Mouse (Mus musculus): ENCODE data around the gene Vac14.
"Not testable (repeated sequence)": the region's sequence is repeated elsewhere in the genome, so short reads cannot be mapped to it uniquely, and the experiment has no call there.

The Vac14 gene

GRCm38 (mm10) chr8:110645340-110645739, 27.0 kb downstream of the Vac14 start:
- in situ Hi-C loops (cut with MboI, MseI): no loop called here

GRCm38 (mm10) chr8:110646064-110646463, 27.7 kb downstream of the Vac14 start:
- in situ Hi-C loops (cut with MboI, MseI): no loop called here

- in situ Hi-C loops (cut with MboI, MseI): no loop called here
Observed at GRCm38 (mm10) chr8:110648577-110648976, 30.2 kb downstream of the Vac14 start.

- in situ Hi-C loops (cut with MboI, MseI): no loop called here
Observed at GRCm38 (mm10) chr8:110649286-110649685, 30.9 kb downstream of the Vac14 start.

- in situ Hi-C loops (cut with MboI, MseI): no loop called here
Observed at GRCm38 (mm10) chr8:110650838-110651237, 32.5 kb downstream of the Vac14 start.

DNA sequence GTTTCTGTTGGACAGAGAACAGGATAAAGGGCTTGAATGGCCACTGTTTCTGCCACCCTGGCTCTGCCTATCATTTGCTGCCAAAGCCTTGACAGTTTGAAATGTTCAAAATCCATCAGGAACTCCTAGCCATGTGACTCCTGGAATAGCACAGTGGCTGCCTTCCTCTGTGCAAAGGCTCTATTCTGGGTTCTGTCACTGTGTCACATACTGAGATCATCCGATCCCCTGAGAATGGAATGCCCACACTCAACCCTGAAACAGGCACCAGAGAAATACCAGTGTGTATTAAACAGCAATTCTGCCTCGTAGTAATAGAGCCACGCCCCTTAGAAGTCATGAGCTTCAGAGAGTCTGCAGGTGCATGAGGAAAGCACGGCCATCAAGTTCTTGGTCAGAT, 33.5 kb downstream of the Vac14 start:
- in situ Hi-C loops (cut with MboI, MseI): no loop called here

DNA sequence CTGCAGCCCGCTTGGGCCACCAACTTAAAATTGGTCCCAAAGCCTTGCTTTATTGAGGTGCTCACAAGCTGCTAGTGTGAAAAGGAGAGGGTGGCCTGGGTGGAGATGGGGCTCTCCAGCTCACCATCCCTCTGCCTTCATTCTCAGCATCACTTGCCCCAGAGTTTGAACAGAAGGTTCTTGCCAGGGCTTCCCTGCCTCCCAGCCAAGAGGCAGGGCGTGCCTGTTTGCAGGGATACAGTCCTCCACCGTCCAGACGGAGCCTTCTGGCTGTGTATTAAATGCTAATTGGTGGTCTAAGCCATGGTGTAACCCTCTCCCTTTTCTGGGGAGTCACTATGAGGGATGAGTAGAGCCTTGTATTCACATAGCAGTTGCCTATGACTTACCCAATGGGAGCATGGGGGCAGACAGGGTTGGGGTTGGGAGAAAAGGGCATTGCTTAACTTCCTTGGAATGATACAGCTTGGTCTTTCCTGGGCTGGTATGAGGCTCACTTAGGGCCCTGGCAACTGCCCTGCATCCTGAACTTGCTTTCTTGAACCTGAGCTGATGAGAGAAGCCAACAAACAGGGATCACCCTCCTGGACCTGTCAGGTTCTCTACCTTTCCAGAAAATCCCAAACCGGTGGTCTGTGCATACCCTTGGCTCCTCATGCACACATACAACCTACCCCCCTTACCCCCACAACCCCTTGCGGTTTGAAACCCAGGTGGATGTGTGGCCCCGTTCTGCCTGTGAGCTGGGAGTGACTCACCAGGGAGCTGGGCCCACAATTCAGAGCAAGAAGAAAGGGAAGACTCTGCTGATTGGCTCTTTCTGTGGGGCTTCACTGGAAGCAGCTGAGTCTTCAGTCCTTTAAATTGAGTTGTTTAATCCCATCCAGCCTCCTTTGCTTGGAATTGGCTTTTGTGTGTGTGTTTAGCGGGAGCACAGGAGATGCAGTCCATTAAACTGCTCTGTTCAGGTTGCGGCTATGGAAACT, 36.0 kb downstream of the Vac14 start:
- in situ Hi-C loops (cut with MboI, MseI): no loop called here

- in situ Hi-C loops (cut with MboI, MseI): no loop called here
Observed at GRCm38 (mm10) chr8:110655827-110656226, 37.4 kb downstream of the Vac14 start.

DNA sequence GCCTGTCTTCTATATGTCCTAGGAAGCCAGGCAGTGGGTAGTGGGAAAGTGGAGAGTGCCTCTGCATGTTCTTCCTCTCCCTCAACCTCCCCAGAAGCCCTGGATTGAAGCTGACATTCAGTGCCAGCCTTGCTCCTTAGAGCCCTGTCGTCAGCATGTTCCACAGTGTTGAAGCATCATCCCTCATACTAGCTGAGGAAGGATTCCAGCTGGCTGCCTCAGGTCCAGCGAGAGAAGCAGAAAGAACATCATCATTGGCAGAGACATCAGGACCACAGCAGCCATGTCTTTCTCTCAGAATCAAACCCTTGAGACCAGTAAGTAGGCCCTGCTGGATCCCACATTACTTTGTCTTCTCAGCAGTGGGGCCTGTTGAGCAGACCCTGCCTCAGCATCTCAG, 39.3 kb downstream of the Vac14 start:
- in situ Hi-C loops (cut with MboI, MseI): no loop called here

- in situ Hi-C loops (cut with MboI, MseI): no loop called here
Observed at GRCm38 (mm10) chr8:110660121-110660520, 41.7 kb downstream of the Vac14 start.

DNA sequence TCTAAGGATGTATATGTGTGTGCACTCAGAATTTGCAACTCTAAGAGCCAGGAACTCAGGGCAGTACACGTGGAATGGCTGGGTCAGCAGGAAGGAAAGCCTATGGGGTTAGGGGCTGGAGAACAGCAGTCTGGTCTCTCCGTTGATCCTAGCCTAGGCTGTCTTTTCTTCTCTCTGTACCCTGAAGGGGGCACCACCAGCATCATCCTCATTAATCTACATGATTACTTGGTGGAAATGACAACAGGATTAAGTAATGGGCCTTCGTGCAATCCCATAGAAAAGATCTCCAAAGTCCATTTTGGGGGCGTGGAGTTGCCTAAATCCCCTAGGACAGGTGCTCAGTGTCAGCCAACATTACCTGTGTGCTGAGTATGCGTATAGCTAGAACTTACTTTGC, 44.2 kb downstream of the Vac14 start:
- in situ Hi-C loops (cut with MboI, MseI): no loop called here

GRCm38 (mm10) chr8:110663015-110663742, 44.8 kb downstream of the Vac14 start:
- in situ Hi-C loops (cut with MboI, MseI): no loop called here

DNA sequence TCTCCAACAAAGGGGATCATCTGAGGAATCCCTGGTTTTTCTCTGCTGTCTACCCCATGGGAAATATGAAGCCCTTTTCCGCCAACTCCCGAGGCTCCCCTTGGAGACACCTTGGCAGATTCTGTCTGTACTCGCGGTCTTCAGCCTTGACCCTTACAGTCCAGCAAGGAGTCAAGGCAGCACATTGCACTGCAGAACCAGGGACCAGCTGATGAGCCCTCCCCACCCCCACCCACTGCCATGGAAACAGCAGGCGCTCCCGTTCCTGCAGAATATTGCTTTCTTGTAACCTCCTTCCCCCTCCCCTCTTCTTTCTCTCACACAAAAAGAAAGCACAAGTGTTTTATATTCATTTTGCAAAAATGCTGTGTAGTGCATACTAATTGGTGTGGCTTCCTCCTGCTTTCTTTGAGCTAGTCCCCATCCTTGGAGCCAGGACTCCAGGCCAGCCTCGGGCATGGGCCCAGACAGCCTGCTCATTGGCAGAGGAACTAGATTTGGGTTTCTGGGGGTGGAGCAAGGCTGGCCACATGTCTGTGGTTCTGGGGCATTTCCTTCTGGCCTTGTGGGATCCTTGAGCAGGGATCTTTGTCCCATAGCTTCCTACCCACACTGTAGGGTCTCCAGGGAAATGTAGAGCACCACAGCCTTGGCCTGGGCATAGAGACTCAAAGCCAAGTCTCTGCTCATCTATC, 46.0 kb downstream of the Vac14 start:
- in situ Hi-C loops (cut with MboI, MseI): no loop called here

- in situ Hi-C loops (cut with MboI, MseI): no loop called here
Observed at GRCm38 (mm10) chr8:110665000-110665399, 46.6 kb downstream of the Vac14 start.

- in situ Hi-C loops (cut with MboI, MseI): not testable (repeated sequence)
Observed at GRCm38 (mm10) chr8:110667590-110668177, 49.3 kb downstream of the Vac14 start.

GRCm38 (mm10) chr8:110669932-110670628, 51.7 kb downstream of the Vac14 start:
- in situ Hi-C loops (cut with MboI, MseI): no loop called here

DNA sequence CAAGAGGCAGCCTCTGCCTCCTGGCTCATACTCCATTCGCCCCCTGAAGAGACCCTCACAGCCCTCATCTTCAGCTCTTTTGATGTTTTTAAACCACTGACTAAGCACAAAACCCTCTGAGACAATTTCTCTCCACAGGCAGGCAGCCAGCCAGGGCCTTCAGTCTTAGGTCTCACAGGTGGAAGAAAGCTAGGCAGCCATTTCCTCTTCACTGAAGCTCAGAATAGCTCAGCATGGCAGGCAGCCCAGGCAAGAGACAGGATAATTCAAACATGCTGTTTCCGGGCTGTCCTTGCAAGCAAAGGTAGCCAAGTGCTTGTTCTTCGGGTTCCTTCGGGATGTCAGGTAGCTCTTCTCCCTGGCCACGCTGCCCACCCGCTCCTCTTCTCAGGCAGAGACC, 52.9 kb downstream of the Vac14 start:
- in situ Hi-C loops (cut with MboI, MseI): no loop called here

- in situ Hi-C loops (cut with MboI, MseI): no loop called here
Observed at GRCm38 (mm10) chr8:110672133-110672532, 53.7 kb downstream of the Vac14 start.

GRCm38 (mm10) chr8:110673168-110673567, 54.8 kb downstream of the Vac14 start:
- in situ Hi-C loops (cut with MboI, MseI): no loop called here

DNA sequence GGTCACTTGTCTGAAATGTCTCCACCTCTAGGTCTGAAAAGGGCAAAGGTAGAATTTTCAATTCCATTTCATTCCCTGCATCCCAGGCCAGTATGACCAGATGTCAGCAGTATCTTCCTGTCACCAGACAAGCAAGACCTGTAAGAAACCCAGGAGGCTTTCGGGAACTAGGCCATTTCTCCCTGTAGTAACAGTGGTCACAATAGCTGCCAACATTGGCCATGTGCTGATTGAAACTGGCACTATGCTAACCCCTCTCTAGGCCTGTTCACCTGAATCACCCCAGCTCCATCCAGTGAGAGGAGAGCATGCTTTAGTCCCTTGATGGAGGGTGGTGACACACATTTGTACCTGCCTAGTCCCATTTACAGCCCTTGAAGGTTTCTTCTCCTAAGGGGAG, 56.2 kb downstream of the Vac14 start:
- in situ Hi-C loops (cut with MboI, MseI): no loop called here

GRCm38 (mm10) chr8:110676702-110677101, 58.3 kb downstream of the Vac14 start:
- in situ Hi-C loops (cut with MboI, MseI): no loop called here
